Mouse (Mus musculus) embryonic facial prominence, embryonic 14.5 days (tissue): ENCODE results near the gene Macf1. TPM values are rescaled to one million over a fixed set of nuclear protein-coding genes. Genes with fewer than 3 reads are reported as not detected.
A peak's percentile ranks its signal among the peaks of the same experiment; 100 is the strongest.

Experiments used
- ATAC-seq: fragments of 200-750 bp; cut with Nextera tagmentation; 2 replicates; pipeline ENCODE4 v1.8.0; 2017; ENCODE audit warnings: low read depth, moderate number of reproducible peaks, moderate TSS enrichment
- DNase-seq: peaks from one replicate; pipeline ENCODE4 v3.0.0-alpha.2; 2015; ENCODE audit warnings: low spot score
- H3K27ac ChIP-seq: fragments of 300-500 bp; sonication (generic); replicated peaks from 2 replicates; pipeline ENCODE4 v1.5.1; 2014; ENCODE audit warnings: low read depth, mild to moderate bottlenecking, low read length, moderate library complexity
- H3K27me3 ChIP-seq: fragments of 300-500 bp; sonication (generic); replicated peaks from 2 replicates; pipeline ENCODE4 v1.6.1; 2014; ENCODE audit warnings: low read length; ENCODE audit not compliant: control insufficient read depth, insufficient read depth
- H3K36me3 ChIP-seq: fragments of 300-500 bp; sonication (generic); 2 replicates; pipeline ENCODE4 v1.6.1; 2014; ENCODE audit warnings: low read length, mixed read lengths; ENCODE audit not compliant: control insufficient read depth, insufficient read depth
- H3K4me1 ChIP-seq: fragments of 300-500 bp; sonication (generic); 2 replicates; pipeline ENCODE4 v1.6.1; 2014; ENCODE audit warnings: antibody characterized with exemption, low read length; ENCODE audit not compliant: control insufficient read depth, insufficient read depth
- H3K4me2 ChIP-seq: fragments of 300-500 bp; sonication (generic); 2 replicates; pipeline ENCODE4 v1.6.1; 2014; ENCODE audit warnings: low read depth, mild to moderate bottlenecking, low read length, moderate library complexity, mixed read lengths
- H3K4me3 ChIP-seq: fragments of 300-500 bp; sonication (generic); 2 replicates; pipeline ENCODE4 v1.5.1; 2014; ENCODE audit warnings: low read depth, mild to moderate bottlenecking, low read length
- H3K9ac ChIP-seq: fragments of 300-500 bp; sonication (generic); 2 replicates; pipeline ENCODE4 v1.6.1; 2014; ENCODE audit warnings: low read depth, mild to moderate bottlenecking, low read length, moderate library complexity, mixed read lengths
- H3K9me3 ChIP-seq: fragments of 300-500 bp; sonication (generic); 2 replicates; pipeline ENCODE4 v1.6.1; 2016; ENCODE audit warnings: low read length; ENCODE audit not compliant: control insufficient read depth
- WGBS: fragments of 180-500 bp; shearing (Covaris S2); extraction: QIAGEN DNeasy Blood & Tissue Kit; methylation state at CpG from one replicate; pipeline ENCODE4 v1.1.7; 2014; 5-methylcytosine and 5-hydroxymethylcytosine counted together
- polyA plus RNA-seq: library from polyadenylated mRNA; unstranded; fragments of >200 nt; fragmentation: Nextera tagmentation; extraction: Ambion mirVana; gene quantifications from 2 replicates; pipeline ENCODE4 v1.2.1, GENCODE M21; 2014

The Macf1 gene
- polyA plus RNA-seq, 1 experiment from 2014 or later: 80.5 TPM

GRCm38 (mm10) chr4:123572434-123573336, 111.5 kb downstream of the Macf1 start:
- DNase-seq: peak; percentile 71
- H3K9ac ChIP-seq: peak overlapping the region; percentile 53
- peak overlapping the region; percentile 25 for H3K4me3 ChIP-seq
- H3K4me1 ChIP-seq: peaks cover 17% of the 10 kb centered on the region
- H3K27ac ChIP-seq: peak overlapping the region; percentile 88
- H3K9me3 ChIP-seq: no peaks in the 10 kb centered on the region
- H3K36me3 ChIP-seq: no peaks in the 10 kb centered on the region
- H3K4me2 ChIP-seq: peak overlapping the region; percentile 51
- WGBS: 8% methylated on average over 11 of the region's 11 CpGs
- H3K27me3 ChIP-seq: no peaks in the 10 kb centered on the region
- ATAC-seq: peak; percentile 80

DNA sequence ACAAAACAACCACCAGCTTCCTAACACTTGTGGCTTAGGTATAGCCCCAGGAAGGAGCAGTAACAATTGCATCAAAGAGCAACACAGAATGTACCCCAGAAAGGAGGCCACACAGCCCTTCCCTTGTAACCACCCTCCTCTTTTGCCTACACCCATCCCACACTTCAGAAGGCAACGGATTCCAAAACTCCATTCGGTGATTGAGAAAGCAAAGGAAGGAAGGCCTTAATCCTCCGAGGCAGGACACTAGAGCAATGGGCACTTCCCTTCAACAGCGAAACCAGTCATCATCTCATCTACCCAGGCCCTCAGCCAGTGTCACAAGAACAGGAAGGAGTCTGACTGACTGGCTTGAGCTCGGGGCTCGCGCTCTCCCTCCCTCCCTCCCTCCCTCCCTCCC, 112.3 kb downstream of the Macf1 start:
- Histone ChIP-seq H3K4me2 (peak overlapping the region; percentile 20), H3K4me1 (peaks cover 17% of the 10 kb centered on the region), H3K4me3 (no peak overlapping the region), H3K27me3 (no peaks in the 10 kb centered on the region), H3K36me3 (no peaks in the 10 kb centered on the region), H3K9ac (no peak overlapping the region), H3K27ac (peak overlapping the region; percentile 54), H3K9me3 (no peaks in the 10 kb centered on the region)
- DNase-seq (peak; percentile 62), ATAC-seq (peak; percentile 61; the same call in 1 of the 2 replicates)
- WGBS: 7% methylated on average over 7 of the region's 7 CpGs

GRCm38 (mm10) chr4:123565291-123565861, 118.8 kb downstream of the Macf1 start:
- no peak for ATAC-seq
- 39% methylated on average over 7 of the region's 7 CpGs for WGBS

DNA sequence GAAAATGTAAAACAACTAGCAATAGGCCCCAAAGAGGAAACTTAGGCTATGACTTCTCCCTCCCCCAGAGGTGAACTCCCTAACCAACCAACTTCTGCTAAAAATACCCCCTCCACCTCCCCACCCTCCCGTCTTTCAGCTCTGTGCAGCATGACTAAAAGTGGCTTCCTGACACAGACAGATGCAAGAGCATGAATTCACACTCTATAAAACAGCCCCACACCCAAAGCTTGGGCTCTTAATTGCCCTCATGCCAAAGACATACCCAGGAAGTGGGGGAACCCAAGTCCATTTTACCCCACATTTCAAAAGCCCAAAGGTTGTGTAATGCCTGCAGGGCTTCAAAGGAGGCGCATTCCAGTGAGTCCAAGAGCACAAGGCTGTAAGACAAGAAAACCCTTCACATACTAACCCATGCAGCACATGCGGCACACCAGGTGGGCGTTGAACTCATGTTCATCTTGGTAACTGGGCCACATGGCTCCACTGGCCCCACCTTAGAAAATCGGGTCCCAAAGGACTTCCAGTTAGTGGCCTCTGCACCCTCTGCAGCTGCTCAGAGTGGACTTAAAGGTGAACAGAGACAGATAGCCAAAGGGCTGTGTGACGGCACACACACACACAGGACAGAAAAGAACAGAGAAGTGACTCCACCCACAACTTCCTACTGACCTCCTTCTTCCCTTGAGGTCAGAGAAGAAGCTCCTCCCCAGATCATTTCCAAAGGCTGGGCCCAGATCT, 119.9 kb downstream of the Macf1 start:
- no peaks in the 10 kb centered on the region for H3K27me3 ChIP-seq
- DNase-seq (no peak), ATAC-seq (no peak)
- no peaks in the 10 kb centered on the region for H3K36me3 ChIP-seq
- no peaks in the 10 kb centered on the region for H3K9me3 ChIP-seq
- no peak overlapping the region for H3K9ac ChIP-seq
- peaks cover 21% of the 10 kb centered on the region for H3K4me1 ChIP-seq
- H3K4me3 ChIP-seq: no peak overlapping the region
- 67% methylated on average over 6 of the region's 6 CpGs for WGBS
- no peak overlapping the region; the same call in 1 of the 2 replicates for H3K27ac ChIP-seq
- no peak overlapping the region for H3K4me2 ChIP-seq

More at GRCm38 (mm10) chr4:123565291-123565861, 118.8 kb downstream of the Macf1 start:
- H3K27me3 ChIP-seq: no peaks in the 10 kb centered on the region
- no peak overlapping the region for H3K4me3 ChIP-seq
- no peak overlapping the region for H3K4me2 ChIP-seq
- no peak for DNase-seq
- H3K36me3 ChIP-seq: no peaks in the 10 kb centered on the region
- no peak overlapping the region for H3K9ac ChIP-seq
- H3K27ac ChIP-seq: no peak overlapping the region; the same call in 1 of the 2 replicates
- H3K4me1 ChIP-seq: peaks cover 21% of the 10 kb centered on the region
- H3K9me3 ChIP-seq: no peaks in the 10 kb centered on the region

- Histone ChIP-seq H3K4me1 (peaks cover 21% of the 10 kb centered on the region), H3K9ac (no peak overlapping the region), H3K4me2 (no peak overlapping the region), H3K27ac (no peak overlapping the region), H3K9me3 (no peaks in the 10 kb centered on the region), H3K27me3 (no peaks in the 10 kb centered on the region), H3K36me3 (no peaks in the 10 kb centered on the region), H3K4me3 (no peak overlapping the region)
- ATAC-seq: no peak
- WGBS: 69% methylated on average over 3 of the region's 3 CpGs
- no peak for DNase-seq
Measured at GRCm38 (mm10) chr4:123562177-123562815, 121.9 kb downstream of the Macf1 start.

GRCm38 (mm10) chr4:123560896-123561295, 123.3 kb downstream of the Macf1 start:
- Histone ChIP-seq H3K36me3 (no peaks in the 10 kb centered on the region), H3K9me3 (no peaks in the 10 kb centered on the region), H3K4me1 (peaks cover 16% of the 10 kb centered on the region), H3K9ac (no peak overlapping the region), H3K27me3 (no peaks in the 10 kb centered on the region), H3K27ac (no peak overlapping the region), H3K4me3 (no peak overlapping the region), H3K4me2 (no peak overlapping the region)
- DNase-seq (no peak), ATAC-seq (no peak)
- WGBS: 85% methylated on average over 4 of the region's 4 CpGs

- Histone ChIP-seq H3K27ac (no peak overlapping the region), H3K9me3 (no peaks in the 10 kb centered on the region), H3K4me1 (0 out of 2 replicates have a peak, but pooled peaks cover 4% of the 10 kb centered on the region), H3K4me3 (no peak overlapping the region), H3K9ac (no peak overlapping the region), H3K27me3 (no peaks in the 10 kb centered on the region), H3K36me3 (no peaks in the 10 kb centered on the region), H3K4me2 (no peak overlapping the region)
- ATAC-seq (no peak), DNase-seq (no peak)
- WGBS: 90% methylated on average over 2 of the region's 2 CpGs
Measured at GRCm38 (mm10) chr4:123558496-123558895, 125.7 kb downstream of the Macf1 start.

- H3K4me1 ChIP-seq: no peaks in the 10 kb centered on the region
- H3K4me3 ChIP-seq: no peak overlapping the region
- ATAC-seq: no peak
- no peaks in the 10 kb centered on the region for H3K9me3 ChIP-seq
- DNase-seq: no peak
- no peaks in the 10 kb centered on the region for H3K36me3 ChIP-seq
- no peak overlapping the region for H3K9ac ChIP-seq
- no peaks in the 10 kb centered on the region for H3K27me3 ChIP-seq
- no peak overlapping the region for H3K4me2 ChIP-seq
- no peak overlapping the region for H3K27ac ChIP-seq
Measured at GRCm38 (mm10) chr4:123555251-123555650, 128.9 kb downstream of the Macf1 start.
